Mouse (Mus musculus): ENCODE data around the gene 1700030J22Rik.

DNA sequence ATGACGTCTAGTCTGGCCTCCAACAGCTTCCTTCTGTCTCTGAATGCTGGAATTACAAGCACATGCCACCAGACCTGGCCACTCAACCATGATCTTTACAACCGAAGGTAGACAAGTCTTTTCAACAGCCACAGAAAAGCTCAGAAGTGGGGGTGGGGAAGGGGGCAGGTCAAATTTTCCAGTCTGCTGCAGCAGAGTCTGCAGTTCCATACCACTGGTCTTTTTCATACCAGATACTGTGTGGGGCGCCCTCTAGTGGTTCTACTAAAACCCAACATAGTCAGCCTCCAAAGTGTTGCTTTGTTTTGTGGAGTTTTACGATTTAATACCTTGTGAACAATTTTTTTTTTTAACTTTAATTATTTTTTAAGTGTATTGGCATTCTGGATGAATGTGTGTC lies 1.4 kb upstream of the 1700030J22Rik start:
- TF ChIP-seq CTCF (IDR thresholded peaks at IDR 0.05; ENCODE audit: low read depth) = peak; percentile 80
- 0 out of 2 replicates have a peak, but pooled peaks have one; percentile 8 for TF ChIP-seq EP300 (IDR thresholded peaks at IDR 0.05; ENCODE audit: low read depth)
